Mouse (Mus musculus): ENCODE measurements at regions not wholly inside any gene's neighbourhood (a gene's known extent, or its start where the extent isn't known, plus 50 kb on each side); places are given as distances from the start of the nearest gene placed in this dataset.
"Not testable (repeated sequence)": the region's sequence is repeated elsewhere in the genome, so short reads cannot be mapped to it uniquely, and the experiment has no call there.

GRCm38 (mm10) chr1:47164417-47164816 is 271.8 kb upstream of the Slc39a10 start:
- no peaks in the 10 kb centered on the region for H3K27me3 ChIP-seq
- ATAC-seq: no peak
- ChIA-PET POLR2A (no interaction called here), CTCF (no interaction called here)
- no peak for TF ChIP-seq CTCF (IDR thresholded peaks at IDR 0.05)
- in situ Hi-C loops (cut with MboI; ENCODE audit: low pct_unique_long_range_greater_than_20kb): no loop called here
- no peak for DNase-seq (ENCODE audit: low read depth, low spot score)

- no peaks in the 10 kb centered on the region for H3K27me3 ChIP-seq
- in situ Hi-C loops (cut with MboI; ENCODE audit: low pct_unique_long_range_greater_than_20kb): no loop called here
- DNase-seq (ENCODE audit: low read depth, low spot score): no peak
- ChIA-PET POLR2A (no interaction called here), CTCF (no interaction called here)
- no peak for ATAC-seq
- no peak for TF ChIP-seq CTCF (IDR thresholded peaks at IDR 0.05)
Measured at GRCm38 (mm10) chr1:47163808-47164410, 271.3 kb upstream of the Slc39a10 start.

- ATAC-seq; POLR2A ChIA-PET; DNase-seq (ENCODE audit: low read depth, low spot score); H3K27me3 ChIP-seq; CTCF ChIA-PET; in situ Hi-C loops (cut with MboI; ENCODE audit: low pct_unique_long_range_greater_than_20kb): not testable (repeated sequence)
Measured at GRCm38 (mm10) chr1:47130031-47130430, 237.4 kb upstream of the Slc39a10 start.

GRCm38 (mm10) chr1:47119636-47120035 is 227.0 kb upstream of the Slc39a10 start:
- in situ Hi-C loops (cut with MboI; ENCODE audit: low pct_unique_long_range_greater_than_20kb): no loop called here
- H3K27me3 ChIP-seq: peaks cover 3% of the 10 kb centered on the region
- CTCF ChIA-PET: interaction anchor here (1.8 kb wide), 1 partner anchor 15 kb away, joined by 4 read pairs; no protein-coding TSS in a partner anchor
- no peak for TF ChIP-seq CTCF (IDR thresholded peaks at IDR 0.05)
- DNase-seq (ENCODE audit: low read depth, low spot score) (no peak), ATAC-seq (no peak)
- POLR2A ChIA-PET: no interaction called here

GRCm38 (mm10) chr1:47116681-47117080 is 224.0 kb upstream of the Slc39a10 start:
- H3K27me3 ChIP-seq; CTCF ChIA-PET; POLR2A ChIA-PET; ATAC-seq; DNase-seq (ENCODE audit: low read depth, low spot score); in situ Hi-C loops (cut with MboI; ENCODE audit: low pct_unique_long_range_greater_than_20kb): not testable (repeated sequence)

- H3K27me3 ChIP-seq: peaks cover 8% of the 10 kb centered on the region
- CTCF ChIA-PET: no interaction called here
- POLR2A ChIA-PET: no interaction called here
- no peak for TF ChIP-seq CTCF (IDR thresholded peaks at IDR 0.05)
- DNase-seq (ENCODE audit: low read depth, low spot score) (no peak), ATAC-seq (no peak)
- in situ Hi-C loops (cut with MboI; ENCODE audit: low pct_unique_long_range_greater_than_20kb): no loop called here
Measured at GRCm38 (mm10) chr1:47112494-47112893, 219.8 kb upstream of the Slc39a10 start.

GRCm38 (mm10) chr1:47104055-47104454 is 211.4 kb upstream of the Slc39a10 start:
- ATAC-seq: no peak
- H3K27me3 ChIP-seq: peaks cover 6% of the 10 kb centered on the region
- ChIA-PET POLR2A (interaction anchor here (0.6 kb wide), 1 partner anchor 14 kb away, joined by 3 read pairs; no protein-coding TSS in a partner anchor), CTCF (interaction anchor here (1.0 to 1.3 kb wide), 3 partner anchors 12 to 20 kb away, joined by 3 to 4 read pairs (median 3); no protein-coding TSS in a partner anchor)
- in situ Hi-C loops (cut with MboI; ENCODE audit: low pct_unique_long_range_greater_than_20kb): no loop called here
- DNase-seq (ENCODE audit: low read depth, low spot score): no peak
- no peak for TF ChIP-seq CTCF (IDR thresholded peaks at IDR 0.05)

GRCm38 (mm10) chr1:47103321-47103988 is 210.8 kb upstream of the Slc39a10 start:
- no peak for TF ChIP-seq CTCF (IDR thresholded peaks at IDR 0.05)
- peaks cover 6% of the 10 kb centered on the region for H3K27me3 ChIP-seq
- ATAC-seq: no peak
- no peak for DNase-seq (ENCODE audit: low read depth, low spot score)
- in situ Hi-C loops (cut with MboI; ENCODE audit: low pct_unique_long_range_greater_than_20kb): no loop called here
- ChIA-PET CTCF (interaction anchor here (1.0 kb wide), 1 partner anchor 17 kb away, joined by 4 read pairs; no protein-coding TSS in a partner anchor), POLR2A (interaction anchor here (0.6 kb wide), 1 partner anchor 14 kb away, joined by 3 read pairs; no protein-coding TSS in a partner anchor)

- POLR2A ChIA-PET: no interaction called here
- in situ Hi-C loops (cut with MboI; ENCODE audit: low pct_unique_long_range_greater_than_20kb): no loop called here
- no peak for TF ChIP-seq CTCF (IDR thresholded peaks at IDR 0.05)
- ATAC-seq: no peak
- H3K27me3 ChIP-seq: no peaks in the 10 kb centered on the region
- CTCF ChIA-PET: no interaction called here
- DNase-seq (ENCODE audit: low read depth, low spot score): no peak
Measured at GRCm38 (mm10) chr1:47097084-47097996, 204.7 kb upstream of the Slc39a10 start.

GRCm38 (mm10) chr1:47094498-47094897 is 201.8 kb upstream of the Slc39a10 start:
- no peaks in the 10 kb centered on the region for H3K27me3 ChIP-seq
- in situ Hi-C loops (cut with MboI; ENCODE audit: low pct_unique_long_range_greater_than_20kb): no loop called here
- POLR2A ChIA-PET: no interaction called here
- TF ChIP-seq CTCF (IDR thresholded peaks at IDR 0.05): no peak
- DNase-seq (ENCODE audit: low read depth, low spot score) (no peak), ATAC-seq (no peak)
- CTCF ChIA-PET: no interaction called here

Data from Patski (cell line).